Mouse (Mus musculus) megakaryocyte, adult 5-6 weeks (primary cell): ENCODE data around the gene Bcl10. TPM values are rescaled to one million over a fixed set of nuclear protein-coding genes. Genes with fewer than 3 reads are reported as not detected.
"Not testable (repeated sequence)": the region's sequence is repeated elsewhere in the genome, so short reads cannot be mapped to it uniquely, and the experiment has no call there.

Source experiments
- ATAC-seq: 2 replicates; pipeline ENCODE4 v1.8.0; 2016; ENCODE audit warnings: mild to moderate bottlenecking, inconsistent platforms; ENCODE audit not compliant: poor library complexity, severe bottlenecking
- total RNA-seq, 2 experiments: library from RNA; stranded (forward) in 1 of 2; stranded (reverse) in 1 of 2; fragments of 153-499, 151-499 nt in 1 of 2; fragments of 221-1000, 200-1000 nt in 1 of 2; gene quantifications; 2 replicates each; pipeline versions ENCODE4 v1.2.3 to v1.2.4; 2015 to 2017

Bcl10 gene
- total RNA-seq (2015): 79.2 and 96.1 TPM in 2 replicates
- 69.0 and 80.6 TPM in 2 replicates for total RNA-seq (2017)

DNA sequence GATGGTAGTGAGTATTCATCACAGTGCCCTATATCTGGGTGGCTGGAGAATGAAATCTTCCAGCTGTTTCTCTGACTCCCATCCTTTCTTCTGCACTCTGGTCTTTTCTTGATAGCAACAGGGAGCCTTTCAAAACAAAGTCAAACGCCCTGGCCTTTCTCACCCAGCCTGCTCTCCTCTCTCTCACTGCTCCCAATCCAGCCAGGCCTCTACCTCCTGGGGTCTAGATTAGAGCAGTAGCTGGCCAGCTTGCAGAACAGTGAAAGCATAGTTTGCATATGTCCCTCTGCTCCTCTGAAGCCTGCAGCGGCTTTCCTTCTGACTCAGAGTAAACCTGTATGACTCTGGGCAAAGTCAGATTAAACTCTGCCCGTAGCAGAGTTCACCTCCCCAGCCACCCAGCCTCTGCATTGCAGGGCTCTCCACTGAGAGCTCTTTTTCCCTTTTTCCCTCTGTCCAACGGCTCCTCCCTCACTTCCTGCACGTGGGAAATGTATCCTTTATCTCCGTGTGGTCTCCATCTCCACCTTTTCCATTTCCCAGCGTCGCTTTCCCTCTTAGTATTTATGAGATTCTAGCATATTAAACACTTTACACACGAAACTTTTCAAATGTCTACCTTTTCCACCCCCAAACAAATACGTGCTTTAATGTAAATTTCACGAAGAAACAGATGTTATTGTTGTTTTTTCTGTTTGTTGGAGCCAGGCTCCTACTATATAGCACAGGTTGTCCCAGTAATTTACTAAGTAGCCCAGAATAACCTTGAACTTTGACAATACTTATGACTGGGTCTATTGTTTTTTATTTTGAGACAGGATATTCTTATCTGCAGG lies at the start of gene Bcl10:
TSS of gene Bcl10 (plus strand) at position 786 of the 836 bp plus-strand sequence.
- no peak for ATAC-seq

DNA sequence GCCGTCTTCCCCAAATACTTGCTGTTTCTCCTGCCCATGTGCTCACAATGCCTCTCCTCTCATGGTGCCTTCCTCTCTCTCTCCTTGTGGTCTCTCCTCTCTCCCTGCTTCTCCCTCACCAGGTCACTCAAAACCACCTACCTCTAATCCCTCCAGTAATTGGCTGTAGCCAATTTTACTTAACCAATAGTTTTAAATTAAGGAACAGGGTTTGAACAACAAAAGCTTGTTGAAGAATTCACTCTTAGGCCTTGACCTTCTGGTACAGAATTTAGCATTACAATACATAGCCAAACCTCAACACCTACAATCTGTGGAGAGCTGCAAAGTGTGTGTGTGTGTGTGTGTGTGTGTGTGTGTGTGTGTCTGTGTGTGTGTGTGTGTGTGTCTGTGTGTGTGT lies 49.3 kb upstream of the Bcl10 start:
- ATAC-seq: no peak

DNA sequence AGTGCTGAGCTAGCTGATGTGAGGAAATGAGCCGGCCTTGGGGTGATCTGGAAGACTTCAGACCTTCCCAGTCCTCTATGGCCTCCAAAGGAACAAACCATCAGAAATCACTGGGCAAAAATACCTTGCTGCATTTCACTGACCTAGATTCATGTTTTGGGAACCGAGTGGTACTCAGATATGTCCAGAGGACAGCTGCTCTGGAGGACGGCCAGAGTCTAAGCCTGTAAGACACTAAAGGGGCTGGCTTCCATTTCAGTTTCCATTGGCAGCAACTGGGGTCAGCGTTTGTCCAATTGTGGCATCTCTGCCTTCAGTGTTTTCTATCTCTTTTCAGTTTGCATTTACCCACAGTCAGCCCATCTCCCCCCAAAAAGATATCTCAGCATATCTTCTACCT lies 48.5 kb upstream of the Bcl10 start:
- no peak for ATAC-seq

DNA sequence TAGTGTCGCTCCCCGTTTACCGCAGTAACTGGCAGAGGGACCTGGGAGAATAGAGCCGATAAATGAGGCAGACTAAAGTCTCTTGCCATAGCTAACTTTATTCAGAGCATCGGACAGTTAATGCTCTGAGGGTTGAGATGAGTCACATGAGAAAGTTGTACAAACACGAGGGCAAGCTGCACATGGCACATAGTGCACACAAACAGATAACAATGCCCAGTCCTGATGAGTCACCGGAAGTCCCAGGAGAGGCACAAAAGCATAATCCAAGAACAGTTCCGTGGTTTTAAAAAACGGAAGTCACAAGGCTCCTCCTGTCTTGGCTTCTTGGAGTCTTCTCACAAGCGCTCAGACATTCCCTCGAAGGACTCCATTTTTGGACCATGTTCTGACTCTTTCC lies 46.5 kb upstream of the Bcl10 start:
- ATAC-seq: no peak

DNA sequence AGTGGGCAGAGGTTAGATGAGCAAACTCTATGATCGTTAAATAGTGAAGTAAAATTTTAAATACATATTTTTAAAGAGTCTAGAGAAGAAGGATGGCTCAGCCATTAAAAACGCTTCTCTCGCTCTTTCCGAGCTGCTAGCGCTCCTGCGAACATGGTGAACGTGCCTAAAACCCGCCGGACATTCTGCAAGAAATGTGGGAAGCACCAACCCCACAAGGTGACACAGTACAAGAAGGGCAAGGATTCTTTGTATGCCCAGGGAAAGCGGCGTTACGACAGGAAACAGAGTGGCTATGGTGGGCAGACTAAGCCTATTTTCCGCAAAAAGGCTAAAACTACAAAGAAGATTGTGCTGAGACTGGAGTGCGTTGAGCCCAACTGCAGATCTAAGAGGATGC lies 43.7 kb upstream of the Bcl10 start:
- ATAC-seq: not testable (repeated sequence)

DNA sequence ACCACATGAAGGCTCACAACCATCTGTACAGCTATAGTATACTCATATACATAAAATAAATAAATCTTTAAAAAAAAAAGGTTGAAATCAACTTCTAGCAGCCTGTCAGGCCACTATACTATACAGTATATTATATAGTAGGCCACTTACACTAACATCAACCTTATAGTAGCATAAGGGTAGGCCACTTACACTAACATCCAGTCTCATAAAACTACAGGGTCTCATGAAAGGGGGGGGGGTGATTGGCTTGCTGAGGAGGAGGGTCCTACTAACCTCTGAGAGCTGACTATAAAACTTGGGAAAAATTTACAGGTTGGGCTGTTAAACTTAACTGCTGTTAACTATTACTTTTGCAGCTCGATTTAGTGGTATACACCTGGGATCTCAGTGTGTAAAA lies 42.3 kb upstream of the Bcl10 start:
- no peak for ATAC-seq

DNA sequence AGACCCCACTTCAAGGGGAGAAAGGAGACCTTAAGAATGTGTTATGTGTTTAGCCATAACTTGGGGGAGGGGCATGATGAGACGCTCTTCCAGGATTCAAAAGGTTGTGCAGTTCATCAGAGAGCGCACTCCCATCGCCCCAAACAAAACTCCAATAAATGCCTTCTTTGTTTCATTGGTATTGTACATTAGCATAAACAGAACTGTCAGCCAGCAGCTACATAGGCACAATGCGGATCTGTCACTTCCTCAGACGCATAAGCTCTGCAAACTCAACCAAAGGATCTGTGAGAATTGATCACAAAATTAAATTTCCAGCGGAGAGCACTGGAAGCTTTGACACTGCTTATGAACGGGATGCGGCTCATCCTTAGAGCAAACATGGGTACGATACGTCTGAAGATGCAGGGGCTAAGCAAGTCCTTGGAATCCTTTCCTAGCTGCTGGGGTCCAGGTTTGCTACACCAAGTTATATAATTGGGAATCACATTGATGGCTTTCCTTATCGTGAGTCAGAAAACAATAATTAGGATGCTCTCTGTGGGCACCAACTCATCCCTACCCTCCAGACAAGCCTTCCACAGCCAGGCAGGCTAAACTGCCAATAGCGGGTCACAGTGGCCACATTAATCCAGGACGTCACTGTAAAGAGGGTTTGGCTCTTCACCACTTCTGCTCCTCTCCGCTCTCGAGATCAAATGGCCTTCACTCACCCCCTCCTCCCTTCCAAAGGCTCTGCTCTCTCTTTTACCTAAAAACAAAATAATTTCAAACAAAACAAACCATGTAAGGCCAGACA lies 40.3 kb upstream of the Bcl10 start:
- ATAC-seq: no peak

DNA sequence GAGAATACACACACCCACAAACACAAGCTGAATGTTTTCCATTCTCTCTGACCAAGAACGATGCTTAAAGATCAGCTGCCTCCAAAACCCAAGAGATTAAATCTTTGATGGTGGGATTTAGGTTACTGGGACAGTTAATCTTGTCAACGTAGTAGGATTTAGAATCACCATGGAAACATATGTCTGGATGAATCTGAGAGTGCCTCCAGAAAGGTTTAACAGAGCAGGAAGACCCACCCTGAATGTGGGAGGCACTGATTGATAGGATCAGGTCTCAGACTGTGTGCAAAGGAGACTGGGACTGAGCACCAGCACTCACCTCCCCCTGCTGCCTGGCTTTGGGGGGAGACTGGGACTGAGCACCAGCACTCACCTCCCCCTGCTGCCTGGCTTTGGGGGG lies 39.4 kb upstream of the Bcl10 start:
- no peak for ATAC-seq

DNA sequence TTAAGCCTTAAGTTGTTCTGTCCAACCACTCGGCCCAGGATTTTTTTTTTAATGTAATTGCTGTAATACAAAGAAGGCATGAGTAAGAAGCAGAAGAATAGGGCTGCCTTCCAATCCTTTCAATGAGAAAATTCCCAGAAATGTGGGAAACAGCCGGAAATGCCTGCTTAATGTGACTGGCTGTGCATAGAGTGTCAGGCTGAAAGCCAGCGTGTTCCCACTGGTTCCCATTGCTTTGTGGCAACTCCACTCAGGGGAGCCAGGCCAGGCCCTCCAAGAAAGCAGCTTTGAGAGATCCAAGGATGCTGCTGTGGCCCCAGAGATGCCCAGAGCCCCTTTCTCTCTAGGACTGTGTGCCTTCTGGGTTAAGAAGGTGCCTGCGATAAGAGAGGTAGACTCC lies 37.2 kb upstream of the Bcl10 start:
- no peak for ATAC-seq

DNA sequence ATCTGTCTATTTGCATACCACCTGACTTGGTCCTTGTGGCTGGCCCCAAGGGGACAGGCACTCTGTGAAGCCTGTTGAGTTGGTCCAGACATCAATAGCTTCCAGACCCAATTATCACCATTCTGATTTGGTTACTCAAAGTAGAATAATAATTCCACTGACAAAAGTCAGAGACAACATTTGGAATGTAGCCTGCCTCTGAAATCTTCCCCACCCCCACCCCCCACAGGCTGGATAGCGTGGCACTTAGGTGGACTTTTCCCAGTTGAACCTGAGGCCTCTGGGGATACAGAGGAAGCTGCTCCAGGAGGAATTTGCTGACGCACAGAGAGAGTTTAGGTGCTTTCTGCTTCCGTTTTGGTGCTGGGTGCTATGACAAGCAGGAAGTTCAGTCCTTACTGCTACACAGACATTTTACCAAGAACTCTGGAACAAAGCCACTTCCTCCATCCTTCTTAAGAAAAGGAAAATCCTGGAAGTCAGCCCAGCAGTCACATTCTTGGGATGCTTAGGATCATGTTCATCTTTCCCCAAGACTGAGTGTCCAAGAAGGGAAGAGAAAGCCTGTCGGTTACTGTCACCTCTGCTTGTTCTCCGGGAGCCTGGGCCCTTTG lies 36.6 kb upstream of the Bcl10 start:
- ATAC-seq: no peak

DNA sequence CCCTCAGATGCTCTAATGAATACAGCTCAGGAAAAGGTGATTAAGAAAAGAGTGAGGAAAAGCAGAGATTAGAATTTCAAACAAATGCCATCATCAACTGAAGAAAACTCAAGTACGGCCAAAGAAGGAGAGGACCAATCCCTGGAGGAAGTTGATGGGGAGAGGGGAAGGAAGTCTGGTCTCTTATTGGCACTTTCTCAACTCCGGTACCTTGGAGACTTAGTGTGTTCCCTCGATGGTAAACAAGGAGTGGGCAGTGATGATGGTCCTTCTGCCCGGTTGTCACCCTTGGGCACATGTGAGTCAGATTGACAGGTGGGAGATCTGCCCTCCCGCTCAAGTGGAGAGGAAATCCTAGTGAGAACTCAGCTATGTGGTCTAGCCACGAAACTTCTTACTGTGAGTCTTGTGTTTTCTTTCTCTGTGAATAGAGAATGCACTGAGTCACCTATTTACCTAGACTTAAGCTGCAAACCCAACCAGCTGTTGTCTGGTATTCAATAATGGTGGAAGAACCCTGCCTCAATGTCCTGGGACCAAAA lies 35.1 kb upstream of the Bcl10 start:
- ATAC-seq: no peak

DNA sequence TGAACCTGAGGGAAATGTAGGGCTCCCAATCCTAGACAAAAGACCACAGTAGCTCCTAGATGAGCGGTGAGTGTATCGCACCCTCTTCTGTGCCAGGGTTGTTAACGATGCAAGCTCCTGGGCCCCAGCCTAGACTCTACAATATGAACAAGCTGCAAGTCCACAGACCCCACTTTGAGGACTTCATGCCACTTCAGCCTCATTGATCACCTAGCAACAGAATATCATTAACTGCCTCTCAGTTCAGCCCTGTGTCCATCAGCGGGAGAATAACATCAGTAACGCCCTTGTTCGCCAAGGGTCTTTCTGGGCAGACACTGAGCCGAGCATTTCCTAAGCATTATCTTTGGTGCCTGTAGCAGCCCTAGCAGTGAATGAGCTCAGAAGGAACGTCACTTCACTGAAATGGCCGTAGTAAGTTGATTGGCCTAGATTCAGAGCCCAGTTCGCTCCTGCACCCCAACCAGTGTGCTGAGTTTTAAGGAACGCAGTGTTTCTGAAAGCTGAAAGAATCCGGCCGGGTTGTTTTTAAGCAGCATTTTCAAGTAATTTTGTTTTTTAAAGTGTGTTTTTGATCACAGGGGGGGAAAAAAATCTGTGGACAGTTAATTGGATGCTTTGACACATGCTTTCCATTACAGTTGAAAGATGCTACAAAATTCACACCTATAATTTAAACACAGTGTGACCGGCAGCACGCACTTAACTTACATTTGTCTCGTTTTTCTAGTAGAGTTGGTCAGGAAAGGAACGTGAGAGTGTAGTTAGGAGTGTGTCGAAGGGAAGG lies 32.1 kb upstream of the Bcl10 start:
- no peak for ATAC-seq

DNA sequence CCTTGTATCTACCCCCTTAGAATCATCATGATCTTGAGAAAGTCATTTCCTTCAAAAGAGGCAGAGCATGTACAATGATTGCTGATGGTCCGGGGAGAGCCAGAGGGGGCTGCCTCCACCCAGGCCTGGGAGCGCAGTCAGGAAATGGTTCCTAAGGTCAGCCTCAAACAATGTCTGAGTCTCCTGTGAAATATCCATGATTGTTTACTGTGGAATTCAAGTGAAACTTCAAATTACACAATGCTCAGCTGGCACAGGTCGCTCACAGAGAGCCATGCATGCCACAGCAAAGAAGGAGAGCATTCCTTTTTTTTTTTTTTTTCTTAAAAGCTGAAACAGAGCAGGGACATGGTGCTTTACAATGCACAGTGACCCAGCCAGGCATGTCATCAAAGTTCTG lies 30.2 kb upstream of the Bcl10 start:
- ATAC-seq: no peak

DNA sequence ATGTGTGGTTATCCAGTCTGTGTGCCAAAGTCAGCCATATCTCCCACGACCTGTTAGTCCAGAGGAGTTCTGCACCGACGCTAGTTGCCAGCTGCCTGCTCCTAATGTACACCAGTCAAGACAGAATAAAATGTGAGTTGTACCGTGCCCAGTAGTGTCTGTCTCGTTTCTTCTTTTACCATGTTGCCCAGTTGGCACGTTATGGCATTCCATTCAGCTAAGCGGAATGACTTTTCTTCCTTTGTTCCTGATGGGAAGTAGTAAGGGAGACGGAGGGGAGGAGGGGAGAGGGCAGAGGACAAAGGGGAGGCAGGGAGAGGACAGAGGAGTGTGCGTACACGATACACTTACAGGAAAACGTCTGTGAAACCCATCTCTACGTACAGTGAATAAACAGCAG lies 28.5 kb upstream of the Bcl10 start:
- ATAC-seq: no peak

DNA sequence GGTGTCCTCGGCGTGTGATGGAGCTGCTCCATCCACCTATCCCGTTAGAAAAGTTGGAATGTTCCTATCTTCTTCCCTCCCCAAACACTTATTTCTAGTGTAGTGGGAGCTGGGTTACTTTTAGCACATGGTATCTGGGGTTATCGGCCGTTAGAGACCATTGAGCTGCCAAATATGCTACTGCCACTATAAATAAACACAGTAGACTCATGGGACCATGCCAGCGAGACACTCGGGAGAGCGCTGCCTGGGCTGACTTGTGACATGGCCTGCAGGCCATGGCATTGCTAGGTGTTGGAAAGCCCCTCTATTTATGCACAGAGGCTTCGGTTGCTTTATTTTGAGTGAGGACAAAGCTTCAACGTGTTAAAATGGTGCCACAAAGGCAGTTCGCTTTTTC lies 24.9 kb upstream of the Bcl10 start:
- no peak for ATAC-seq

DNA sequence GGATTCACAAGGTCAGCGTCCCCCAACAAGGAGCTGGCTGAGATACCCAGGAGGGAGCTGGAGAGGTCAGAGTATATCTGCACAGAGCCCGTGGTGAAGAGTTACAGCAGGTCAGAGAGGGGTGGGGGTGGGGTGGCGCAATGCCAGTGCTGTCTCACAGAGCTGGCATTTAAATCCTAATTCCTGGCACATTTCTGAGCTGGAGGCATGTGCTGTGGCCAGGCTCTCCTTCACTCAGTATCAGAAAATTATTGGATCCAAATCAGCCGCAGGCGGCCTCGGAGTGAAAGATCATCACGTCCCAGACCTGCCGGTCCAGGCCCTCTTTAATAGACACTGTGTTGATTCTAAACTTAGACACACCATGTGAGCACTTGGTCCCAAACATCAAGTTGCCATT lies 22.8 kb upstream of the Bcl10 start:
- no peak for ATAC-seq

DNA sequence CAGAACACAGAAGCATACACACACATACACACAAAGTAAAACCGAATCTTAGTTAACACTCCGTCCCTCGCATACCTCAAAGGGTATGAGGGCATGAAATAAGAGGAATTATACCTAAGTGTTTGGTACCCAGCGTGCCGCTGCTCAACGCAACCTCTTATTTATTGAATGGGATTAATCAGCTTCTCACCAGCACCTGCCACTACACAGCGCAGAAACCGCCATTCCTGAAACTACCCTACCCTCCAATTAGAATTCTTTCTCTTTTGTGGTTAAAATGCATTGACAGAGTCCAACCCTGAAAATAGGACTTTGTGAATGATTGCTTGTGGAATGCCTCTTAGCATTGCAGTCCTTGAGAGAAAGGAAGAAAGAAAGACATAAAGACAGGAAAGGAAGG lies 19.1 kb upstream of the Bcl10 start:
- no peak for ATAC-seq

DNA sequence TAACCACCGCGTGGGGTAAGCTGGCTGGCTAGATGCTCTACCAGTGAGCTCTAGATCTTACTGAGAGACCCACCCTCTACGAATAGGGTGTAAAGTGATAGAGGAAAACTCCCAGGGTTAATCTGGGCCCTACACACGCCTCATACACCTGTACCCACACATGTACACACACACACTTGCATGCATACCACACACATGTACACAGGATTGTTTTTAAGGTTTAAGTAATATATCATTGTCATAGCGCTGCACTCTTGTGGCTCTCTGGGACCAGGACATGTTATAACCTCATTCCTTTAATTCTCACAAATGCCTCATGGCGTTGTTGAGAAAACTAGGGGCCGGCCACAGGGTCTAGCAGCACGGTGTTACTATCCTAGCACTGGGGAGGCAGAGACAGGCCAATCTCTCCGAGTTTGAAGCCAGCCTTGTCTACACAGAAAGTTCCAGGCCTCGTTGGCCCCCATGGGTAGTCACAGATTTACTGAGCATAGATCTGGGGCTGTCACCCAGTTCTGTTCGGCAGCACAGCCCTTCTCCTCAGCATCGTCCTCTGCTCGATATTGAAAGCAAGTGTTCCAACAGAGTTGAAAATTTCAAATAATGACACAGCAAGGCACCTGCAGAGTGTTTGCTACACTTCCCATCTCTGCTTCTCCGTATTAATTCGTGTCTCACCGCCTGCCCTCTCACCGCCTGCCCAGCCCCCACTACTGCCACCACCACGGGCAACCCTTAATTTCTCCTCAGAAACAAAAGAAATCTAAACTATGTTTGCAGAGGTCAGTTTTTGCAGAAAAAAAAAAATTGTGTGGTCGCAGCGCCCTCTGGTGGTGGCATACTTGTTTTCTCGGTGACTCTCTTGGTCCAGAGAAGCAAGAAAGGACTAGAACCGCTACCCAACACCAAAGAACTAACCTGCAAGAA lies 17.5 kb upstream of the Bcl10 start:
- ATAC-seq: peak; percentile 75

DNA sequence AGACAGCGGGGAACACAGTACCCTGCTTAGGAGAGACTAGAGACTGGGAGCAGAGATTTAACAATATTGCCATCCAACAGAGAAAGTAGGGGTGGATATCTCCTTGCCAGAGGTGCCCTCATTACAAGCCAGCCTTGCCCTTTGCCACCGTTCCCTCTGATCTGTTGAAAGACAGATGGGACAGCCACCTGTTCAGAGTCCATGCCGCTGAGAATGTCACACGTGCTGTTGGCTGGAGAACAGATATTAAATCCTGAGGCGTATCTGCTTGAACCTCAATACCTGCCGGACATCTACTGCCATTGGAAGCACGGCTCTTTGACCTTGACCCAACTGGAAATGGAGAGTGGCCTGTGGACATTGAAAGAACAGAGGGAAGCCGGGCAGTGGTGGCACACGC lies 16.0 kb upstream of the Bcl10 start:
- no peak for ATAC-seq

DNA sequence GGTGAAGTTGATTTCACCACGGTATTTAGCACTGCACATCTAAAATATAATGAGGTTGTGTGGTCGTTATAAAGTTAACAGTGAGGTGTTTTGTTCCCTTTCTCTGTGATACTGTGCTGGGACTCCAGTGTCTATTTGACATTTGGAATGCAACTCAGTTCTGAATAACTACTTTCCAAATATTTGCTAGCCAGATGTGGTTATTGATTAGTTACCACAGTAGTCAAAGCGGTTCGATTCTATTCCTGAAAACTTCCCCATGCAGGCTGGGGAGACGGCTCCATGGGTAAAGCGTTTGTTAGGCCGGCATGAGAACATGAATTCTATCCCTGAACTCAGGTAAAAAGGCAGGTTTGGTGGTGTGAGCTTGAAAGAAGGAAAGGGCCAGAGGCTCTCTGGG lies 10.1 kb upstream of the Bcl10 start:
- no peak for ATAC-seq
